Mouse (Mus musculus) brain, embryonic 14.5 days (tissue): ENCODE measurements around the gene Hist1h3f.

Experiments
- CTCF ChIP-seq: fragments of 200-500 bp; IDR thresholded peaks from 2 replicates; pipeline ENCODE4 v1.5.1; 2012; ENCODE audit warnings: inconsistent platforms, mild to moderate bottlenecking, moderate library complexity, borderline replicate concordance; ENCODE audit not compliant: insufficient read depth, insufficient read length; ENCODE audit errors: extremely low read depth
- POLR2A ChIP-seq: fragments of 200-500 bp; IDR thresholded peaks from 2 replicates; pipeline ENCODE4 v1.6.1; 2012; ENCODE audit warnings: mild to moderate bottlenecking, inconsistent platforms, borderline replicate concordance; ENCODE audit not compliant: poor library complexity, insufficient read depth, insufficient read length, severe bottlenecking; ENCODE audit errors: extremely low read depth

GRCm38 (mm10) chr13:23502916-23503315 lies 40.9 kb upstream of the Hist1h3f start:
- no peak for TF ChIP-seq CTCF
- no peak for TF ChIP-seq POLR2A
